Mouse (Mus musculus) stomach, embryonic 15.5 days (tissue): Measurements from ENCODE around the gene Actr10. TPM values are rescaled to one million over a fixed set of nuclear protein-coding genes. Genes with fewer than 3 reads are reported as not detected.

Source experiments
- ATAC-seq: fragments of 200-750 bp; cut with Nextera tagmentation; 2 replicates; pipeline ENCODE4 v1.8.0; 2017; ENCODE audit warnings: low read depth, moderate number of reproducible peaks, moderate TSS enrichment; ENCODE audit not compliant: insufficient read depth, low FRiP score
- H3K27ac ChIP-seq: fragments of 300-500 bp; sonication (generic); 2 replicates; pipeline ENCODE4 v1.5.1; 2015; ENCODE audit warnings: mild to moderate bottlenecking, inconsistent platforms
- H3K27me3 ChIP-seq: fragments of 300-500 bp; sonication (generic); replicated peaks from 2 replicates; pipeline ENCODE4 v1.6.1; 2015; ENCODE audit warnings: inconsistent platforms
- H3K36me3 ChIP-seq: fragments of 300-500 bp; sonication (generic); 2 replicates; pipeline ENCODE4 v1.6.1; 2015; ENCODE audit warnings: inconsistent platforms
- H3K4me1 ChIP-seq: fragments of 300-500 bp; sonication (generic); 2 replicates; pipeline ENCODE4 v1.6.1; 2015; ENCODE audit warnings: inconsistent platforms
- H3K4me2 ChIP-seq: fragments of 300-500 bp; sonication (generic); 2 replicates; pipeline ENCODE4 v1.6.1; 2015; ENCODE audit warnings: mild to moderate bottlenecking, inconsistent platforms
- H3K4me3 ChIP-seq: fragments of 300-500 bp; sonication (generic); replicated peaks from 2 replicates; pipeline ENCODE4 v1.5.1; 2015; ENCODE audit warnings: inconsistent platforms
- H3K9ac ChIP-seq: fragments of 300-500 bp; sonication (generic); 2 replicates; pipeline ENCODE4 v1.6.1; 2015; ENCODE audit warnings: inconsistent platforms
- H3K9me3 ChIP-seq: fragments of 300-500 bp; sonication (generic); 2 replicates; pipeline ENCODE4 v1.6.1; 2016; ENCODE audit warnings: inconsistent platforms
- WGBS: fragments of 180-500 bp; shearing (Covaris S2); methylation state at CpG from one replicate; pipeline ENCODE4 v1.1.7; 2015; 5-methylcytosine and 5-hydroxymethylcytosine counted together
- polyA plus RNA-seq: library from polyadenylated mRNA; unstranded; fragments of >200 nt; fragmentation: Nextera tagmentation; extraction: Ambion mirVana; gene quantifications from 2 replicates; pipeline ENCODE4 v1.2.1, GENCODE M21; 2015

Gene Actr10
- polyA plus RNA-seq, 1 experiment from 2014 or later = 184 TPM

DNA sequence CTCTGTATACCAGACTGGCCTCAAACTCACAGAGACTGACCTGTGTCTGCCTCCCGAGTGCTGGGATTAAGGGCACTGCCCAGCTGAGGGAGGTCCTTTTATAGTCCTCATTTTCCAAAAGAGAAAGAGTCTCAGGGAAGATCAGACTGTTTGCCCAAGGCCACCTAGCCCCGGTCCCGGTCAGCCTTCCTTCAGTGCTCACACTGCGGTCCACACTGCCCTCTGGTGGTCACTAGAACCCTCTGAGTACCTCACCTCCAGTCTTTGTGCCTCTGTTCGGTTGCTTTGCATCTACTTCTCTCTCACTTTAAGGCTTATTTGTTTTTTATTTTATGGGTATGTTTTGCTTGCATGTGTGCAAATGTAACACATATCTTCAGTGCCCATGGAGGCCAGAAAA is 26.6 kb upstream of the Actr10 start:
- H3K27ac ChIP-seq = no peak overlapping the region
- WGBS = 12% methylated on average over 5 of the region's 5 CpGs
- no peaks in the 10 kb centered on the region for H3K36me3 ChIP-seq
- ATAC-seq = no peak
- peaks cover 14% of the 10 kb centered on the region; the same call in 1 of the 2 replicates for H3K4me1 ChIP-seq
- no peaks in the 10 kb centered on the region for H3K9me3 ChIP-seq
- H3K4me2 ChIP-seq = no peak overlapping the region
- no peak overlapping the region for H3K4me3 ChIP-seq
- H3K9ac ChIP-seq = no peak overlapping the region
- no peaks in the 10 kb centered on the region for H3K27me3 ChIP-seq

DNA sequence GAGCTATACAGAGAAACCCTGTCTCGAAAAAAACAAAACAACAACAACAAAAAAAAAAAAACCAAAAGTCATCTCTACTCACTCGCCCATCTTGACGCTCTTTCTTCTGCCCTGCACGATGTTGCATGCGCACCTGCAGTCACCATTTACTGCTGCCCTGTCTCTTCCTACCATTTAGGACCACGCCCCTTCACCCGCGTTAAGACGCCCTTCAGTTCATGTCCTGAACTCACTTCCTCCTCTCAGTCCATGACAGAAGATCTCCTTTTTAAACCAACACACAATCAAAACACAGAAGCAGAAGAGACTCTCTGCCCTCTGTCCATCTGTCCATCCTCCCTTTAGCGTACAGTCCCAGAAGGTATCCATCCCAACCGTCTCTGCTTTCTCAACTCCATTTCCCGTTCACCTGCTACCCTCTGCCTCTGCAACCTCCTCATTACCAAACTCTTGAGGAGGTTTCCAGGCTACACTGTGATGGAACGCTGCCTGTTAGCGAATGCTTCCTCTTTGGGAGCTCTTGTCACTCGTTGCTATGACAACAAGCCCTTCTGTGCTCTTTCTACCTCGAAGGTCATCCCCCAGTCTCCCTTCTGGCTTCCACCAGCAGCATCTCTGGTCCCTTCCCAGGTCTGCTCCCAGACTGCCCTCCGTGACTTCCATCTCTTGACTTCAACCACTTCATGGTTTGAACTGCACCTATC is 25.8 kb upstream of the Actr10 start:
- Histone ChIP-seq H3K9ac (no peak overlapping the region), H3K36me3 (no peaks in the 10 kb centered on the region), H3K4me3 (no peak overlapping the region), H3K27ac (no peak overlapping the region), H3K9me3 (no peaks in the 10 kb centered on the region), H3K4me2 (no peak overlapping the region), H3K27me3 (no peaks in the 10 kb centered on the region), H3K4me1 (peaks cover 14% of the 10 kb centered on the region; the same call in 1 of the 2 replicates)
- no peak for ATAC-seq
- 68% methylated on average over 17 of the region's 17 CpGs for WGBS

DNA sequence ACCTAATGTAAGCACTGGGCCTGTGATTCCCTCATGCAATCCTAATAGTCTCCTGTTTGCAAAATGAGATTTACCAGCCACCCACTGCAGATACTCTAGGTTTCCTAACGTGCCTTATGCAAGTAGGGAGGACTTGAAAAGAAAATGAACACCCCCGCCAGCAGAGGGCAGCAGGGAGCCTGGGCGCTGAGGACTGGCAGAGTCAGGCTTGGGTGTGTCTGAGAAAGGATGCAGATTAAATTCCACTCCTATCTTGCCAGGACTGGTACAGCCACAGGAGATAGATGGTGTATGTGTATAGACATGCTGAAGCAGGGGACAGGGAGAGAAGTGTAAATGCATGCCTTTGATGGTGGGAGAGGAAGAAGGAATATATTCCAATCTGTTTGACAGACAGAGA is 24.2 kb upstream of the Actr10 start:
- Histone ChIP-seq H3K4me2 (no peak overlapping the region), H3K9ac (no peak overlapping the region), H3K36me3 (no peaks in the 10 kb centered on the region), H3K27ac (no peak overlapping the region), H3K9me3 (no peaks in the 10 kb centered on the region), H3K27me3 (no peaks in the 10 kb centered on the region), H3K4me3 (no peak overlapping the region), H3K4me1 (0 out of 2 replicates have a peak, but pooled peaks cover 11% of the 10 kb centered on the region)
- WGBS = 52% methylated on average over 3 of the region's 3 CpGs
- ATAC-seq = no peak; the same call in 1 of the 2 replicates

- H3K9ac ChIP-seq = no peak overlapping the region
Measured at GRCm38 (mm10) chr12:70914387-70914786, 23.3 kb upstream of the Actr10 start.

DNA sequence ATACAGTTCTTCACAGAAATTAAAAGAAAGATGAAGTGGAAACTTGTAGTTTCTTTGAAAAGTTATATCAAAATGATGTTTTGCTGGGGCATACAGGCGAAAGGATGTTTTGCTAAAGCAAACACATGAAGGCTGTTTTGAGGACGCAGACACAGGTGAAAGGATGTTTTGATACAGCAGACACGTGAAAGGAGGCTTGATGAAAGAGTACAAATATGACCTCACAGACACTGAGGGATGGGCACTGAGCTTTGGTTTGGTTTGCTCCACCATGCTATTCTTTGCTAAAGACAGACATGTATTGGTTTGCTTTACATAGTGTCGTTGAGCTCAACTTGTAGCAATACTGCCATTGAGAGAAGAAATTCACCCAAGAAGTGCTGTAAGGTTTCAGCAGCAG is 7.9 kb upstream of the Actr10 start:
- no peak for ATAC-seq
- H3K4me3 ChIP-seq = no peak overlapping the region
- no peaks in the 10 kb centered on the region for H3K27me3 ChIP-seq
- no peak overlapping the region for H3K4me2 ChIP-seq
- no peaks in the 10 kb centered on the region for H3K36me3 ChIP-seq
- 73% methylated on average over 4 of the region's 4 CpGs for WGBS
- no peaks in the 10 kb centered on the region for H3K4me1 ChIP-seq
- no peak overlapping the region for H3K9ac ChIP-seq
- no peaks in the 10 kb centered on the region for H3K9me3 ChIP-seq
- no peak overlapping the region for H3K27ac ChIP-seq

More at GRCm38 (mm10) chr12:70914387-70914786, 23.3 kb upstream of the Actr10 start:
- Histone ChIP-seq H3K4me1 (0 out of 2 replicates have a peak, but pooled peaks cover 11% of the 10 kb centered on the region), H3K27ac (no peak overlapping the region), H3K27me3 (no peaks in the 10 kb centered on the region), H3K36me3 (no peaks in the 10 kb centered on the region), H3K4me3 (no peak overlapping the region), H3K4me2 (no peak overlapping the region), H3K9me3 (no peaks in the 10 kb centered on the region)
- 50% methylated on average over 11 of the region's 11 CpGs for WGBS
- ATAC-seq = no peak

- Histone ChIP-seq H3K27me3 (no peaks in the 10 kb centered on the region), H3K36me3 (0 out of 2 replicates have a peak, but pooled peaks cover 3% of the 10 kb centered on the region), H3K27ac (peak overlapping the region; percentile 89), H3K4me3 (peak overlapping the region; percentile 77), H3K9me3 (no peaks in the 10 kb centered on the region), H3K4me1 (no peaks in the 10 kb centered on the region), H3K4me2 (peak overlapping the region; percentile 50), H3K9ac (no peak overlapping the region)
- 31% methylated on average over 10 of the region's 12 CpGs for WGBS
- ATAC-seq = 0 out of 2 replicates have a peak, but pooled peaks have one; percentile 1
Measured at GRCm38 (mm10) chr12:70937150-70937549, 507 bp upstream of the Actr10 start.

DNA sequence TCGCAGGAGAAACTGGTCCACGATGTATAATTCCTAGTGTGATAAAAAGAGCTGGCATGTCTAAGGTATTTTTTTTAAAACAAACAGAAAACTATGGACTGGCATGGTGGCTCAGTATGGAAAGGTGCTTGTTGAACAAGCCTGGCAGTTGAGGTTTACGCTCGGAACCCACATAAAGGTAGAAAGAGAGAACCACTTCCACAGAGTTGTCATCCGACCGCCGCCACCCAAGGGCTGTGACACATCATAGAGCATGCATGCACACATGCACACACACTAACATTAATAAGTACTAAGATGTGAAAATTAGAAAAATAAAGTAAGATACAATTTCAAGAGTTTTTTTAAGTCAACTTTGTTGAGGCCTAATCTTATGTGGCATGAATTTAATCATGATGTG is 3.1 kb downstream of the Actr10 start:
- Histone ChIP-seq H3K36me3 (peaks cover 18% of the 10 kb centered on the region), H3K27me3 (no peaks in the 10 kb centered on the region), H3K4me2 (no peak overlapping the region), H3K4me1 (no peaks in the 10 kb centered on the region), H3K4me3 (no peak overlapping the region), H3K27ac (no peak overlapping the region), H3K9ac (no peak overlapping the region), H3K9me3 (no peaks in the 10 kb centered on the region)
- 95% methylated on average over 7 of the region's 7 CpGs for WGBS
- ATAC-seq = no peak

DNA sequence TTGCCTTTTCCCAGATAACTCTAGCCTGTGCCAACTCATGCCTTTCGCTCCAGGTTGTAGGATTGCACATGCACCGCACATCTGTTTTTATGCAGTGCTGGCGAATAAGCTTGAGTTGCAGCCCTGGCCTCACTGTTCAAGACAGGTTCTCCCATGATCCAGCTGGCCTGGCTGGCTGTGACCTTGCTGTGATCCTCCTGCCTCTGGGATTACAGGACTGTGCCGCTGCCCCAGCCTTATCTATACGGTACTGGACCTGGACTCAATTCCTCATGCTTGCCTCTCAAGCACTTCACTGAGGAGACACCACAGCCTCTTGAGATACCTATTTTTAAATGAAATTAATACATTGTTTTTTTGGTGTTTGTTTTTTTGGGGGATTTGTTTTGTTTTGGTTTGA is 6.5 kb downstream of the Actr10 start:
- WGBS = 94% methylated on average over 5 of the region's 5 CpGs
- Histone ChIP-seq H3K36me3 (peaks cover 22% of the 10 kb centered on the region), H3K4me1 (no peaks in the 10 kb centered on the region)

DNA sequence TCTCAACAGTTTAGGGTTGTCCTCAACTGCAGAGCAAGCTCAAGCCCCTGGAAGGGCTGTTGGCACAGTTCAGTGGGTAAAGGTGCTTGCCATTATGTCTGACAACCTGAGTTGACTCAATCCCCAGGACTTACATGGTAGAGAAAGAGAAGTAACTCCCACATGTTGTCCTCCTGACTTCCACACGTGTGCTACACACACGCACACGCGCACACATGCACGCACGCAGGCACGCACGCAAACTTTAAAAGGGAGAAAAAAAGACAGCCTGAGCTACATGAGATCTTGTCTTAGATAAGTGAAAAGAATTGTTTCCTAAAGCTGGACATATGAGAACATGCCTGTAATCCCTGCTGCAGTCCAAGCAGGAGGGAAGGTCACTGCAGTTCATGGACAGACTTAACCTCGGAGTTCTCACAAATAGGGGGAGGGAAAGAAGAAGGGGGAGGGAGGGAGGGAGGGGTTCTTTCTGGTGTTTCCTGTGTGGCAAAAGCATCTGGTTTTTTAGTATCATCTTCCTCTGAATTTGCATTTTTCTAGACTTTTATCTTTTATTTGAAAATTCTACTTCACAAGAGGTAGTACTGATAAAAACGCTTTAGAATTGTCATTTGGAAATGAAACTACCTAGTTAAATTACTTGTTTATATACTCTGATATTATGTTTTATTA is 9.1 kb downstream of the Actr10 start:
- Histone ChIP-seq H3K27me3 (no peaks in the 10 kb centered on the region), H3K36me3 (peaks cover 19% of the 10 kb centered on the region), H3K4me3 (no peak overlapping the region), H3K4me2 (no peak overlapping the region), H3K9me3 (no peaks in the 10 kb centered on the region), H3K9ac (no peak overlapping the region), H3K4me1 (no peaks in the 10 kb centered on the region), H3K27ac (no peak overlapping the region)
- no peak for ATAC-seq
- 91% methylated on average over 10 of the region's 10 CpGs for WGBS

More for the DNA sequence above, 6.5 kb downstream of the Actr10 start:
- Histone ChIP-seq H3K27me3 (no peaks in the 10 kb centered on the region), H3K4me2 (no peak overlapping the region), H3K9ac (no peak overlapping the region), H3K9me3 (no peaks in the 10 kb centered on the region), H3K4me3 (no peak overlapping the region), H3K27ac (no peak overlapping the region)
- no peak for ATAC-seq

GRCm38 (mm10) chr12:70958640-70959039 is 21.0 kb downstream of the Actr10 start:
- no peaks in the 10 kb centered on the region for H3K4me1 ChIP-seq
- H3K4me3 ChIP-seq = no peak overlapping the region
- no peak for ATAC-seq
- no peak overlapping the region for H3K27ac ChIP-seq
- H3K27me3 ChIP-seq = no peaks in the 10 kb centered on the region
- no peak overlapping the region for H3K4me2 ChIP-seq
- H3K9me3 ChIP-seq = no peaks in the 10 kb centered on the region
- H3K9ac ChIP-seq = no peak overlapping the region
- 93% methylated on average over 4 of the region's 4 CpGs for WGBS
- peaks cover 49% of the 10 kb centered on the region for H3K36me3 ChIP-seq

GRCm38 (mm10) chr12:70967581-70967980 is 29.9 kb downstream of the Actr10 start:
- WGBS = 26% methylated on average over 8 of the region's 8 CpGs
- peak overlapping the region; percentile 63 for H3K4me2 ChIP-seq
- no peaks in the 10 kb centered on the region for H3K27me3 ChIP-seq
- H3K27ac ChIP-seq = peak overlapping the region; percentile 99
- 0 out of 2 replicates have a peak, but pooled peaks cover 8% of the 10 kb centered on the region for H3K36me3 ChIP-seq
- no peak for ATAC-seq
- peak overlapping the region; percentile 76 for H3K4me3 ChIP-seq
- peak overlapping the region; percentile 55; the same call in 1 of the 2 replicates for H3K9ac ChIP-seq
- H3K9me3 ChIP-seq = no peaks in the 10 kb centered on the region
- H3K4me1 ChIP-seq = peaks cover 5% of the 10 kb centered on the region; the same call in 1 of the 2 replicates

DNA sequence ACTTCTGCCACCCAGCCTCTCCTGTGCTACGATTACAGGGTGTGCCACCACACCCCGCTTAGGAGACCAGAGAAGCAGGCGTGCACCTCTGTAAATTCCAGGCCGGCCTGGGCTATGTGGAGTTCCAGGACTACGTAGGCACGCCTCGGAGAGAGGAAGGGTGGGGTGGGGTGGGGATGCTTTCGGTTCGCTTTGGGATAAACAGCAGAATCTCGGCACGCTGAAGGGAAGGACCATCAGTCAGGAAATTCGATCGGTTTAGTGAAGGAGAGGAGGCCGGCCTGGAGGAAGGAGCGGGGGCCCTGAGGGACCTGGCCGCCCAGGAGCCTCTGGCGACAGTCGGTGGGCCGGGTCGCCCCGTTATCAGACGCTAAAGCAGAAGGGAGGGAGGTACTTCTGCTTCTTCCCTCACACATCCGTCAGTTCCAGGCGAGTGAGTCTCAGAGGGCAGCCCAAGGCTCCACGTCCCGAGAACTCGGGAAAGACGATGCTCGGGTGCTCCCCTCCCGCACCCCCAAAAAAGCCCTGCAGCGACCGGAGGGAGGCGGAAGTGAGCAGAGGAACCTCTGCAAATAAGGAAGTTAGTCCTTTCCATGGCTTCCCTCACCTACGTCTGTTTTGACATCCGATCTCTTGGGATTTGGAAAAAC is 30.6 kb downstream of the Actr10 start:
- peak; percentile 93 for ATAC-seq
- Histone ChIP-seq H3K9ac (peak overlapping the region; percentile 55), H3K9me3 (no peaks in the 10 kb centered on the region), H3K27ac (peak overlapping the region; percentile 99), H3K4me1 (peaks cover 5% of the 10 kb centered on the region; the same call in 1 of the 2 replicates), H3K36me3 (0 out of 2 replicates have a peak, but pooled peaks cover 7% of the 10 kb centered on the region), H3K4me2 (peak overlapping the region; percentile 63), H3K27me3 (no peaks in the 10 kb centered on the region), H3K4me3 (peak overlapping the region; percentile 76)
- WGBS = under 1% methylated on average over 35 of the region's 35 CpGs
